Mouse (Mus musculus) c-Kit-positive CD71-positive TER-119-negative erythroid progenitor cells, embryonic 14.5 days (primary cell): ENCODE measurements around the gene Setd7.

ENCODE experiments used
- DNase-seq: peaks from one replicate; pipeline ENCODE4 v3.0.0-alpha.2; 2013; ENCODE audit warnings: low read depth

Gene Setd7

DNA sequence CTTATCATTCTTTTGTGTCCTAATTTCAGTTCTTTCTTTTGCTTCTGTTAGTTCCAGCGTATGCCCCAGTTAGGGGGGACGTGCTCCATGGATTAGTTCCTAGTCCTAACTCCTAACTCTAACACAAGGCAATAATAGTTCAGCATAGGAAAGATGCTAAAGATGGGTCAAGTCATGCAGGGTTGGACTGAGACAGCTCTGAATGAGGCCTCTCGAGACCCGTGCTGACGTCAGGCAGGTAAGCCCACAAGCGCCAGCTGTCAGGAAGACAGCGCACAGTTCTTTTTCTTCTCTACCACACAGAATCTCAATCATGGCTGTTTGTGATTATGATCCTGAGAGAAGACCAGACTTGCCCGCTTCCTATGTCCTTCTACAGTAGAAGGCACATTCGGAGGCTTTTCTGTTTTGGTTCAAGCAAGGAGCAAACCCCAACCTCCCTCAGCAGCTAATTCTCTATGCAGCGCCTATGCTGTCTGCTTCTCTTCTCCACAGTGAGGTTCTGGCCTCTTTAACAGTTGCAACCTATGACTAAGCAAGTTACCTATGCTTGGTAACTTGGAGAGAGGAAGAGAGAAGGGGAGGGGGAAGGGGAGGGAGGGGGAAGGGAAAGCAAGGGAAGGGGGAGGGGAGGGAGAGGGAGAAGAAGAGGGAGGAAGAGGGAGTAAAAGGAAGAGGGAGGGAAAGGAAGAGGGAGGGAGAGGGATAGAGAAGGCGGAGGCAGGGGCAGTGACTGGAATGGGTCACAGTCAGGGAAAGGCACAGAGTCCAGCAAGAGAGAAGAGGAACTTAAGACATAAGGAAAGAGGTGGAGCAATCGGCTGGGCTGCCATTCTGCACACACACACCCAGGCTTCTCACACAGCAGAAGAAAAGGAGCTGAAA lies 42.6 kb downstream of the Setd7 start:
- DNase-seq, result peak; percentile 15

DNA sequence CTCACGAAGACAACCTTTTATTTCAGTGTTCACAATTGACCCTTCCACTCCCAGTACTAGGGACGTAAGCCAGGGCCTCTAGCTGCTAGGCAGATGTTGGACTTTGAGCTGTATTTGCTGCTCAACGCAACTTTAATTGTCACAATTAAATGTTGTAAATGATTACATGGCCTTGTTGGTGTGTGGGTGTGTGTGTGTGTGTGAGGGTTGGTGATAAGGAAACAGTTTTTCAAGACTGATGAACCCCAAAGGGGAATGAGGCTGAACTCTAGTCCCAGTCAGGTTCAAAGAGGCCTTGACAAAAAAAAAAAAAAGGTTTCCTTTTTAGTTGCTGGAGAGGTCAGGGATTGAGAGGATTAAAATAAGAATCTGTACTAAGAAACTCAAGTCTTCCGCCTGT lies 43.2 kb downstream of the Setd7 start:
- peak; percentile 14 for DNase-seq

DNA sequence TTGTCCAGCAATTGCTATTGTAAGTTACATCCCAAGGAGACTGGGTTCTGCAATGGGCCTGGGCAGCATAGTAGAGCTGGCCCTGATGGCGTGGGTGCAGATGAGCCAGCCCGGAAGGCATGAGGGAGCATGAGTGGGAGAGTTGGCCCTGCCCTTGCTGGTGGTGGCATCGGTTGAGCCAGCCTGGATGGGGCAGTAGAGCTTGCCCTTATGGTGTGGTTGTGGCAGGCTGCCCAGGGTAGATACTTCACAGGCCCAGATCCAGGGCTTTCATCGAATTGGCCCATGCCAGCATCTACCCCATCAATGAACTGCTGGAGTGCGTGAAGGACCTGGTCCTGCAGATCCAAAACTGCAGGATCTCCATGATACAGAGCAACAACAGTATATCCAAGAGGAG lies 48.7 kb downstream of the Setd7 start:
- DNase-seq, result no peak

GRCm38 (mm10) chr3:51510903-51511302 lies 49.8 kb downstream of the Setd7 start:
- DNase-seq, result peak; percentile 86

DNA sequence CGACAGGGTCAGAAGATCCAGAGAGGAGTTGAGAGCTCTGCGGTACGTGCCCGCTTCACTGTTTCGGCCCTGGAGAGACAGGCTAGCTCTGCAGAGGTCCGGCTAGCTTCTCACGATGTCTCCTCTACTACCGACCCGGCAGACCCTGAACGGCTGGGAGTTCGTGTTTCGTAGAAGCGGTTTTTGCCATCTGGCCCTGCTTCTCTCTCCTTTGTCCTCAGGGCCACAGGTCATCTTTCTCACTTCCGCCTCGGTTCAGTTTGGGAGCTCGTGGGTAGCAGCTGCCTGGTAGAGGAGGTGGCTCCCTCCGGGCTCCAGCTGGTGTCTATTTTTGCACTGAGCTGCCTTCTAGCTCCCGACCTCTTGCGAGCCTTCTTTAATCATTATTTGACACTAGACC lies 55.2 kb downstream of the Setd7 start:
- no peak for DNase-seq

- no peak for DNase-seq
Observed at GRCm38 (mm10) chr3:51504385-51504952, 56.2 kb downstream of the Setd7 start.

GRCm38 (mm10) chr3:51499876-51500275 lies 60.8 kb downstream of the Setd7 start:
- no peak for DNase-seq

DNA sequence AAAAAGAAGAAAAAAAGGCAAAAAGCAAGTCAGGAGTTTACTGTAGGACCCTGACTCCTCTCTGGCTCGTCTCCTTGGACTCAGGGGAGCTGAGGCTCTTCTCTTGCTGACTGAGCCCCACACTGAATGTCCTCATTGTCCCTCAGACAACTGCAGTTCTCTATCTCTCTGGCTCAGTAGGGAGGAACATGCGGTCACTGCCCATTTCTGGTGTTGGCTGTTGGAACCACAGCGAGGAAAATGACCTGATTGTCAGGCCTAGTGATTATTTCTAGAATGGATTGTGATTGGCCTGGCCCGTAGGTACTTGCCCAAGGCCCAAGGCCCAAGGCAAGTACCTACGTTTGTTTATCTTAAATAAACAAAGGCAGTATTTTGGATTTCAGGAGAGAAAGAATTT lies 62.0 kb downstream of the Setd7 start:
- no peak for DNase-seq

GRCm38 (mm10) chr3:51497978-51498377 lies 62.7 kb downstream of the Setd7 start:
- no peak for DNase-seq

DNA sequence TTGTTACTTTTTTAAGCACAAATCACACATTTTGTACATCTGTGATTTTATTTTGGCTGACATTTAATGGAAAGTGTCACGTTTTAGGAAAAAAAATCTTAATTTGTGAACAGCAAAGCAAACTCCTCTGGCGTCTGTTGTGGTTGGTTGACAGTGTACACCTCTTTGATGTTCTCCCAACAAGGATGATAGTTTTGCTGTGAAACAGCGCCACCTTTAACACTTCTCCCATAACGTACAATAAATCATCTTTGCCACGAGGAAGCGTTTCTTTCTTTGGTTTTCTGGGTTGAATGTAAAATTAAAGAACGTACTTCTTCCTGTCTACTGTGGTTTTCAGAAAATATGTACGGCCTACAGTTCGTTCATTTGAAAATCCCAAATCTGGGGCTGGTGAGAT lies 65.0 kb downstream of the Setd7 start:
- no peak for DNase-seq

GRCm38 (mm10) chr3:51494466-51494865 lies 66.2 kb downstream of the Setd7 start:
- no peak for DNase-seq

- DNase-seq, result no peak
Observed at GRCm38 (mm10) chr3:51493272-51493838, 67.3 kb downstream of the Setd7 start.

GRCm38 (mm10) chr3:51490088-51490753 lies 70.5 kb downstream of the Setd7 start:
- DNase-seq, result no peak

- no peak for DNase-seq
Observed at GRCm38 (mm10) chr3:51486491-51487195, 74.0 kb downstream of the Setd7 start.

DNA sequence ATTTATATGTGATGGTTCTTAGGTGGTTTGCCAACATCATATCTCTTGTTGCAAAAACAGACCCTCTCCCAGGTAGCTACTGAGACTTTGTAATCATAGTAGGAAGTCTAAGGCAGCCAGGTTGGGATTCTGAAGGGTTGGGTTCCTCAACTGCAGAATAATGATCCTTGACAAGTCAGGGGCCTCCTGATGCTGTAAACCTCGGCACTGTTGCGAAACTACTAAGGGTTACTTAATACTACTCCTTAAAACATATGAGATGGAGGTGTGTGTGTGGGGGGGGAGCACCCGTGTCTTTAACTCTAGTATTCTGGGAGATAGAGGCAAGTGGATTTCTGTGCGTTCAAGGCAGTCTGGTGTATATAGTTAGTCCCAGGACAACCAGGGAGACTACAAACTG lies 75.3 kb downstream of the Setd7 start:
- DNase-seq, result no peak

- DNase-seq, result no peak
Observed at GRCm38 (mm10) chr3:51484370-51484769, 76.3 kb downstream of the Setd7 start.

DNA sequence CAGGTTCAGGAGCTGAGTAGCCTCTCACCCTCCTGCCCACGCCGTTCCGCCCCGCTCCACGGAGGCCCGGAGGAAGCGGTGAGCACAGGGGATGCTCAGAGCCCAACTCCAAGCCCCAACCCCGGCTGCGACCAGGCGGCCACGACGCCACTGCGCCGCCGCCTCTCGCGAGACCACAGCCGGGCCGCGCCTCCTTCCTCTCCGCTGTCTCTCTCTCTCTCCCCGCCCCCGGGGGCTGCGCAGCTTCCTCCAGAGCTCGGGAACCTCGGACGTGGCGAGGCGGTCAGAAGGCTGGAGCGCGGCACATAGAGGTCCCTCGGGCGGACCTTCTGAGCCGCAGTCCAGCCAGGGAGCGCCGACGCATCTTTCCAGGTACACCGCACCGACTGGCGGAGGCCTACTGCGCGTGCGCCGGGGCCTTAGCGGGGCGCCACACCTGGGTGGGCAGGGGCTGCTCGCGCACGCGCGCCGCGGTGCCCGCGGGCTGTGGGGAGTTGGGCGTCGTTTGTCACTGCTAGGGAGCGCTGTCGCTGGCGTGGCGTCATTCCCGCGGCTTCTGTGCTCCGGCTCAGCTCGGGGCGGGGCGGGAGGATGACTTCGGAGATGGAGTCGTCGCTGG lies 76.8 kb downstream of the Setd7 start, which contains the start of gene Rab33b:
TSS of gene Rab33b (plus strand) at position 180 of the 619 bp plus-strand sequence.
- DNase-seq, result peak; percentile 87

- DNase-seq, result no peak
Observed at GRCm38 (mm10) chr3:51482781-51483180, 77.9 kb downstream of the Setd7 start.

DNA sequence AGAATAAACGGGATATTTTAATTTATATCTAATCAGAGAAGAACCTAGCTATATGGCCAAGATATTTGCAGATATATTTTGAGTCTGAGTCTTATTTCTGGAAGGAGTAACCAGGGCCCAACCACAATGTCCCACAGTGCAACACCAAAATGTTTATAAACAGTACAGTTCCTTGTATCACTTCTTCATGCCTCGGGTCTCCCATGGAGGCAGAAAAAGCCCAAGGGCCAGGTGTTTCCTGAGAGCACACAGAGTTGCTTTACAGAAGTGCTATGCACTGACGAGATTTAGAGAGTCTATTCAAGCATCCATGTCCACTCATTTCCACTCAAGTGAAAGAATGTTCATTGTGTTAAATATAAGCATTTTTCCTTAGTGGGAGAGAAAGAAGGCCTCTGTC lies 78.8 kb downstream of the Setd7 start:
- no peak for DNase-seq

DNA sequence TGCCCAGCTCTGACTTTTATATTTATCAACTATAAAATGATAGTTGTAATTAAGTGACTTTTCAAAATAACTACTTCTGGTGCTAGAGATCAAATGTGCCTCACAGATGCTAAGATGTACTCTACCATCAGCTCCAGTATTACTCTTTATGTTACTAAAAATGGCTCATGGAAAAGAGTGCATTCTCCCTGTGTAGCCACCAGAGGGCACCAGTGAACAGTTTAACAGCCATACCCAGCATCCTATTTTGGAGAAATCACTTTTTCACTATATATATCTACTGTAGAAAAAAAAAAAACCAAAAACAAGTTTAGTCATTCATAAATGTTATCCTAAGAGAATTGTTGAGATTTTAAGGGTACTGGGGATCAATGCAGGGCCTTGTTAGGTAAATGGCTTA lies 79.6 kb downstream of the Setd7 start:
- peak; percentile 57 for DNase-seq

DNA sequence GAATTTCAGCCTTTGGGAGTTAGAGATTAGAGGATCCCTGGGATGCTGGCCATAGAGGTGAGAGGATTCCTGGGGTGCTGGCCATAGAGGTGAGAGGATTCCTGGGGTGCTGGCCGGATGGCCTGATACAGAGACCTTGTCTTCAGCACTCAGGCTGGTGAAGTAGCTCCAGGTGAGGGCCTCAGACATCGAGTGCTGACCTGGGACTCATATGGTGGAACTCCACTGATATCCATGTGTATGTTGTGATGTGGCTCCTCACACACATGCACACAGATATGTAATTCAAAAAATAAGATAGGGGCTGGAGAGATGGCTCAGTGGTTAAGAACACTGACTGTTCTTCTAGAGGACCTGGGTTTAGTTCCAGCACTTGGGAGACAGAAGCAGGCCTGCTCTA lies 80.8 kb downstream of the Setd7 start:
- DNase-seq, result no peak

- DNase-seq, result no peak
Observed at GRCm38 (mm10) chr3:51475706-51476105, 85.0 kb downstream of the Setd7 start.
